Mouse (Mus musculus) testis, adult 2 months (tissue): ENCODE results near the gene Cmbl. TPM values are rescaled to one million over a fixed set of nuclear protein-coding genes. Genes with fewer than 3 reads are reported as not detected.

Source experiments
- H3K27ac ChIP-seq: fragments of 200-500 bp; 2 replicates; pipeline ENCODE4 v1.5.1; 2012; ENCODE audit warnings: low read depth, low read length; ENCODE audit not compliant: control insufficient read depth, insufficient read depth
- H3K27me3 ChIP-seq: fragments of 200-500 bp; 2 replicates; pipeline ENCODE4 v1.6.1; 2012; ENCODE audit warnings: mild to moderate bottlenecking, low read length, moderate library complexity; ENCODE audit not compliant: control insufficient read depth, insufficient read depth
- H3K36me3 ChIP-seq: fragments of 200-500 bp; 2 replicates; pipeline ENCODE4 v1.6.1; 2012; ENCODE audit warnings: mild to moderate bottlenecking, low read length; ENCODE audit not compliant: control insufficient read depth, insufficient read depth
- H3K4me1 ChIP-seq: fragments of 200-500 bp; 2 replicates; pipeline ENCODE4 v1.6.1; 2012; ENCODE audit warnings: low read length; ENCODE audit not compliant: control insufficient read depth, insufficient read depth
- H3K4me3 ChIP-seq: fragments of 200-500 bp; 2 replicates; pipeline ENCODE4 v1.5.1; 2012; ENCODE audit warnings: low read depth, mild to moderate bottlenecking, low read length, moderate library complexity, mixed read lengths; ENCODE audit not compliant: control insufficient read depth
- CTCF ChIP-seq: fragments of 200-500 bp; IDR thresholded peaks from 2 replicates; pipeline ENCODE4 v1.5.1; 2012; ENCODE audit warnings: low read depth, mild to moderate bottlenecking, inconsistent platforms, low read length, moderate library complexity; ENCODE audit not compliant: control insufficient read depth, insufficient read depth, insufficient replicate concordance
- POLR2A ChIP-seq: fragments of 200-500 bp; IDR thresholded peaks from 2 replicates; pipeline ENCODE4 v1.6.1; 2012; ENCODE audit warnings: low read depth, mild to moderate bottlenecking, inconsistent platforms, low read length, moderate library complexity; ENCODE audit not compliant: control insufficient read depth
- polyA plus RNA-seq: library from polyadenylated mRNA; depleted of rRNA; stranded (reverse); fragments of >200 nt; gene quantifications from 2 replicates; pipeline ENCODE4 v1.2.3, GENCODE M21; 2012

Cmbl gene
- polyA plus RNA-seq, 1 experiment: 12.8 TPM

DNA sequence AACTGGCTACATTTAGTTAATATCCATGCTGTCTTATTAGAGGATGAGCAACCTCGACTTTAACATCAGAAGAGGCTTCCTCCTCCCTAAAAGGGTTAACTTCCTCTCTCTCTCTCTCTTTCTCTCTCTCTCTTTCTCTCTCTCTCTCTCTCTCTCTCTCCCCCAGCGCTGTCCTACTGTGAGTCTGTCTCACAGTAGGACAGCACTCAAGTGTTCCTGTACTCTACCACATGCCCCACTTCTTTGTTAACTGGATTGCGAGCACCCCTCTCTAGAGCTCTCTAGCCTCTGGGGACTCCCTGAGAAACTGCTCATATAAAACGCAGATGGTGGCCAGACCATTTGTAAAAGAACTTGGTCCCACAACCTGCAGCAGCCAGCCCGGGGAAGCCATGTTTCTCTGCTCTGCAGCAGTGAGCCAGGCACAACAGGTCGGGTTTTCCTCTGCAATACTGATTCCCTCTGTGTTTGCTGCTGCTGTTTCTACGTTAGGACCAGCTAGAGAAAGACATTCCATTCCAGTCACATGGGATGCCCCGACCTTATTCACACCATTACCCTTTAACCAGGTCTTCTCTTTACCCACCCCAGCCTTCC lies 29.8 kb upstream of the Cmbl start:
- H3K27me3 ChIP-seq: no peaks in the 10 kb centered on the region
- H3K27ac ChIP-seq: no peak overlapping the region
- H3K4me1 ChIP-seq: peaks cover 7% of the 10 kb centered on the region
- no peak overlapping the region for H3K4me3 ChIP-seq
- TF ChIP-seq CTCF (no peak), POLR2A (no peak)
- H3K36me3 ChIP-seq: no peaks in the 10 kb centered on the region

GRCm38 (mm10) chr15:31536051-31536737 lies 29.0 kb upstream of the Cmbl start:
- TF ChIP-seq CTCF (no peak), POLR2A (no peak)
- no peak overlapping the region for H3K27ac ChIP-seq

GRCm38 (mm10) chr15:31537706-31538105 lies 27.5 kb upstream of the Cmbl start:
- H3K36me3 ChIP-seq: no peaks in the 10 kb centered on the region
- H3K4me3 ChIP-seq: no peak overlapping the region
- TF ChIP-seq POLR2A: no peak
- no peak for TF ChIP-seq CTCF
- H3K27me3 ChIP-seq: no peaks in the 10 kb centered on the region
- no peak overlapping the region for H3K27ac ChIP-seq
- peaks cover 4% of the 10 kb centered on the region for H3K4me1 ChIP-seq

More at GRCm38 (mm10) chr15:31536051-31536737, 29.0 kb upstream of the Cmbl start:
- Histone ChIP-seq H3K27me3 (no peaks in the 10 kb centered on the region), H3K4me3 (no peak overlapping the region), H3K36me3 (no peaks in the 10 kb centered on the region), H3K4me1 (peaks cover 7% of the 10 kb centered on the region)

DNA sequence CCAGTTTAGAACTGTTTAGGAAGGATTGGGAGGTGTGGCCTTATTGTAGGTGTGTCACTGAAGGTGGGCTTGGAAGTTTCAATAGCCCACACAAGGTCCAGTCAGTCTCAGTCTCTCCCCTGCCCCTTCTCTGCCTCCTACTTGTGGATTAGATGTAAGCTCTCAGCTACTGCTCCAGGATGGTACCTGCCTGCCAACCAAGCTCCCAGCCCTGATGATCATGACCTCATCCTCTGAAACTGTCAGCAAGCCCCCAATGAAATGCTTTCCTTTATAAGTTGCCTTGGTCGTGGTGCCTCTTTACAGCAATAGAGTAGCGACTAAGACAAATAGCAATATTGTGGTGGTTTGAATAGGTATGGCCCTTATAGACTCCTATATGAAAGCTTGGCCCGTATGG lies 26.8 kb upstream of the Cmbl start:
- Histone ChIP-seq H3K4me1 (peaks cover 4% of the 10 kb centered on the region), H3K27me3 (no peaks in the 10 kb centered on the region)
- TF ChIP-seq CTCF (no peak), POLR2A (no peak)

GRCm38 (mm10) chr15:31539643-31540512 lies 25.3 kb upstream of the Cmbl start:
- Histone ChIP-seq H3K4me1 (peaks cover 4% of the 10 kb centered on the region), H3K27ac (no peak overlapping the region), H3K36me3 (no peaks in the 10 kb centered on the region), H3K27me3 (no peaks in the 10 kb centered on the region), H3K4me3 (no peak overlapping the region)
- TF ChIP-seq CTCF (no peak), POLR2A (no peak)

More for the DNA sequence above, 26.8 kb upstream of the Cmbl start:
- Histone ChIP-seq H3K27ac (no peak overlapping the region), H3K4me3 (no peak overlapping the region), H3K36me3 (no peaks in the 10 kb centered on the region)

DNA sequence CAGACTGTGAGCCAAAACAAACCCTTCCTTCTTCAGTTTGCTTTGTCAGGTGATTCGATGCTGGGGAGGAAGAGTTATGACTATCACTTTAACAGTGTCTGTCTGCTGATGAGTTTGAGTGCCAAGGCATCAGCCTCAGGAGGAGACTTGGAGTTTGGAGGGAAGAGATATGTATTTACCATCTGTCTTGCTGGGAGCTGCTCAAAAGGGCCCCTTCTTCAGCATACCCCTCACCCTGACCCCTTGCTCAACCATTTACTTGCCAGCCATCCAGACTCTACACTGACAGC lies 24.7 kb upstream of the Cmbl start:
- no peak overlapping the region for H3K4me3 ChIP-seq
- H3K36me3 ChIP-seq: no peaks in the 10 kb centered on the region
- H3K27me3 ChIP-seq: no peaks in the 10 kb centered on the region
- no peak for TF ChIP-seq POLR2A
- TF ChIP-seq CTCF: no peak
- peaks cover 4% of the 10 kb centered on the region for H3K4me1 ChIP-seq
- no peak overlapping the region for H3K27ac ChIP-seq
